Mouse (Mus musculus) bone marrow, adult 2 months (tissue): ENCODE results near the gene Napsa.

Experiments
- CTCF ChIP-seq: fragments of 200-500 bp; IDR thresholded peaks from 2 replicates; pipeline ENCODE4 v1.5.1; 2011; ENCODE audit warnings: low read length, control low read depth; ENCODE audit not compliant: control insufficient read depth, insufficient read depth
- POLR2A ChIP-seq: fragments of 200-500 bp; IDR thresholded peaks from 2 replicates; pipeline ENCODE4 v1.6.1; 2011; ENCODE audit warnings: low read depth, mild to moderate bottlenecking, control low read depth, low read length, borderline replicate concordance; ENCODE audit not compliant: control insufficient read depth

- no peak for TF ChIP-seq POLR2A
- TF ChIP-seq CTCF, result no peak
Observed at GRCm38 (mm10) chr7:44523056-44523455, 49.1 kb upstream of the Napsa start.
